Mouse (Mus musculus) mature B cell (primary cell): ENCODE data around the gene Dnajc24.

Experiments used
- in situ Hi-C: fragments of 300-500 bp; cut with MboI; formaldehyde crosslinking; loops from 2 replicates; pipeline ENCODE4 v1.14.3; 2019

Gene Dnajc24

GRCm38 (mm10) chr2:106002835-106003739 lies at the start of gene Dnajc24:
TSS of gene Dnajc24 (minus strand) at chr2:106003549.
- in situ Hi-C loops: no loop called here

- in situ Hi-C loops: no loop called here
These were observed 43.3 kb upstream of the Dnajc24 start for GRCm38 (mm10) chr2:106046686-106047085.

DNA sequence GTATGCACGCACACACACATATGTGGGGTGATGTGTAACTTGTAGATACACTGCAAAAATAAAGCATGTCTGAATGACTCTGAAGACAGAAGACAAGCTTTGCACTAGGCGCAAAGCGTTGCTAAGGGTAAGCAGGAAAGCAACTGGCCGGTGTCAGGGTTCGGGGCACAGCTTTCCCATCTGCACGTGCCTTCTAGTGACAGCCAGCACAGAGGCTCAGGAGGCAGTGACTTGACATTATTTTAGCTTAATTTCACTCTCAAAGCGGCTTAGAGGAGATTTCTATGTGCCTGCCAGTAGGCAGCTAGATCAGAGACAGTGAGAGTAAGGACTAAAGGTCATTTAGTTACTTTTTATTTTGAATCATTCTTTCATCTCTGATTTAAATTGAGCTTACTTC lies 39.1 kb upstream of the Dnajc24 start:
- in situ Hi-C loops: no loop called here

DNA sequence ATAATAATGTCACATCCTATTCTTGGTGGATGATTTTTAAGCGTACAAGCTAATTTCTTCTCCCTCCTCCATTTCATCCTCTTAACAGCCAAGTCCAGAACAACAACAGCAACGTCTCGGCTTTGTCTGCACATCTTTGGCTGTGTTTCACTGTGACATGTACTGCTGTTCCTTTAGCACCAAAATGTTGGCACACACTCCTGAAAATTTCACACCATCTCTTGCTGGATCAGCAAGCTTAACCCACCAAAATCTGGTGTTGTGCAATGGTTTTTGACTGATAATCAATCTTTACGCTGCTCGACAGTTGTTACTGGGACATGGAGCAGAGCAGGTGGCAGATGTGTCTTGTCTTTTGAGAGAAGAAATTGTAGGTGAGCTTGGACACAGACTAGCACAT lies 38.6 kb upstream of the Dnajc24 start:
- in situ Hi-C loops: no loop called here

GRCm38 (mm10) chr2:106038286-106038685 lies 34.9 kb upstream of the Dnajc24 start:
- in situ Hi-C loops: no loop called here

DNA sequence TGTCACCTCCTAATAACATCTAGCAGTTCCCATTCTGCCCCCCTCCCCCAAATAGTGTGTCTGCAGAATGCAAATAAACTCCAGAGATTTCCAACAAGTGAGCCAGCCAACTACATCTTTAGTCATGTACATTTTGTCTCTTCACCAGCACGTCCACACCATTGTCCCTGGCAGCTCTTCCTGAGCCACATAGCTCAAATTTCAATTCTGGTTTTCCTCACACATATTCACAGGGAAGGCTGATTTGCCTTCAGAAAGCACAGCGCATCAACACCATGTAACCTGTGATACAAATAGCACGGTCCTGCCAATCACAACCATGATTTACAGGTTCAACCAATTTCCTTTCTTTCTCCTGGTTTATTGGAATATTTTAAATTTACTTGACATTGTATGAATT lies 21.5 kb upstream of the Dnajc24 start:
- in situ Hi-C loops: no loop called here

GRCm38 (mm10) chr2:106008415-106008814 lies 5.1 kb upstream of the Dnajc24 start:
- in situ Hi-C loops: no loop called here

DNA sequence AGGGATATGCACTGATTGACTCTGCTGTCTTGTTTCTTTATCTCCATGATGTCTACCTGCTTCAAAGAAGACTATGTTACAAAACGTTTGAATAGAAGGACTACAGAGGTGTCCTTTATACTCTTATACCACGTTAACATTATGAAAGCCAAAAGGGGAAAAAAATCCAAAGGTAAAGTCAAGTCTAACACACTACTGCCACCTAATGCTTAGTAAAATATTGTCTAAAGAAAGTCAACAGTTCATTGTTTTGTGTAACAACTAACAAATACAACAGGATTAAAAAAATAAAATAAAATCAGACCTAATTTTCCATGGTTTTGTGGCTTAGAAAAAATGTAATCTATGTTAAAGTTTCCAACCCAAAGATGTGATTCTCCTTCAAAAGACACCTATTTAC lies 15.3 kb downstream of the Dnajc24 start:
- in situ Hi-C loops: no loop called here

DNA sequence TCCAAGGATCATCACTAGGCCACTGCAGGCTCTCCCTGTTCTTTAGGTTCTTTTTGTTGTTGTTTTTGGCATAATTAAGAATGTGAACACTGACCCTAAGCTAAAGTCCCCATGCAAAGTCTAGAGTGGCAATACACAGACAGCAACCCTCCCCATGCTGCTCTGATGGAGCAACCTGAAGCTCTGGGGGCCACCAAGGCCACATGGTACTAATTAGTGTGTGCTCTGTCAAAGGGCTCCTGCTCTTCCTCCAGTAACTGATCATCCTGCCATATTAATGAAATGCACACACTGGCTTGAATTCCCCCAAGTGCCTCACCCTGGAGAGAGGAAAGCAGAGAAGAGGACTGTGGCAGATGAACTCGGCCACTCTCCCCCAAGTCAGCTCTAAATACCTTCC lies 16.2 kb downstream of the Dnajc24 start:
- in situ Hi-C loops: no loop called here

- in situ Hi-C loops: no loop called here
These were observed 18.1 kb downstream of the Dnajc24 start for GRCm38 (mm10) chr2:105985206-105985605.

- in situ Hi-C loops: no loop called here
These were observed 25.3 kb downstream of the Dnajc24 start for GRCm38 (mm10) chr2:105978065-105978464.

GRCm38 (mm10) chr2:105973941-105974340 lies 29.4 kb downstream of the Dnajc24 start:
- in situ Hi-C loops: no loop called here

- in situ Hi-C loops: no loop called here
These were observed 39.9 kb downstream of the Dnajc24 start for GRCm38 (mm10) chr2:105963447-105963846.

- in situ Hi-C loops: no loop called here
These were observed 49.5 kb downstream of the Dnajc24 start for GRCm38 (mm10) chr2:105953862-105954261.

DNA sequence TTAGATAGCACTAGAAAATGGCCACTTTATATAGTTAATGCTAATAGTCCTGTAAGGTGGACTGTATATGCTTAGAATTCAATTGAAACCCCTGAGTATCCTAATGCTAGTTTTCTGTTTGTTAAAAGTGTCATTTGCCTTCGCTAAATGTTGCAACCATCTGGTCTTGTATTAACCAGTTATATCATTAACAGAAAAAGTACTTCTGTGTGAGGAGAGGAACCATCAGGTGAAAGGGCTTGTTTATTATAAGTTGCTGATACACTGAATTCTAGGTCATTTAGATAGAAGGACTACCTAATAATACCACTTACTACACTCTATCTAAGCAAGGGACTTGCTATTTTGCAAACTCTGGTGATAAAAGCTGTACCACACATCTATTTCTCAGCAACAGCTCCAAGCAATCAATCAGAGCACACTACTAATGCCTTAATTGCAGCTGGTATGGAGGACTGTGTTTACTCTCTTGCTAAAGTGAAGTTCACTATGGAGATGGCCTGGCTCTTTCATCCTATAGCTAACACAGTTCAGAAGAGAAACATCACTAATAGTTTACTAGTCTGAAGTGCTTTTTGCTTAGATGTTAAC lies 51.9 kb downstream of the Dnajc24 start:
- in situ Hi-C loops: no loop called here

DNA sequence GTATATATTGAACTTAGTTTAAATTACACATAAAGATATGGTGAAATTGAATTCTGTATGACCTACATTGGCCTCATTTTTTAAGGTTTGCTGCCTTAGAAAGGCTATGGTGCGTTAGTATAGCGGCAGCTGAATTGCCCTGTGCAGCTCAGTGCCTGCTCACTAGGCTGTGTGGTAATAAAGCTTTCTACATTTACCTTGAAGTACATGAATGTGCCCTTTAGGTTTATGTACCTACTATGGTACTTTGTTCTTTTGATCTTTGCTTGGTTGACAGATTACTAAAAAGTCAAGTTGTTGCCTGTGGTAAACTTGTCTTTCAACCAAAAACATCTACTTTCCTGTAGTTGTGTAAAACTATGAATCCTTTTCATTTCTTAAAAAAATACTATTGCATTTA lies 53.2 kb downstream of the Dnajc24 start:
- in situ Hi-C loops: no loop called here

DNA sequence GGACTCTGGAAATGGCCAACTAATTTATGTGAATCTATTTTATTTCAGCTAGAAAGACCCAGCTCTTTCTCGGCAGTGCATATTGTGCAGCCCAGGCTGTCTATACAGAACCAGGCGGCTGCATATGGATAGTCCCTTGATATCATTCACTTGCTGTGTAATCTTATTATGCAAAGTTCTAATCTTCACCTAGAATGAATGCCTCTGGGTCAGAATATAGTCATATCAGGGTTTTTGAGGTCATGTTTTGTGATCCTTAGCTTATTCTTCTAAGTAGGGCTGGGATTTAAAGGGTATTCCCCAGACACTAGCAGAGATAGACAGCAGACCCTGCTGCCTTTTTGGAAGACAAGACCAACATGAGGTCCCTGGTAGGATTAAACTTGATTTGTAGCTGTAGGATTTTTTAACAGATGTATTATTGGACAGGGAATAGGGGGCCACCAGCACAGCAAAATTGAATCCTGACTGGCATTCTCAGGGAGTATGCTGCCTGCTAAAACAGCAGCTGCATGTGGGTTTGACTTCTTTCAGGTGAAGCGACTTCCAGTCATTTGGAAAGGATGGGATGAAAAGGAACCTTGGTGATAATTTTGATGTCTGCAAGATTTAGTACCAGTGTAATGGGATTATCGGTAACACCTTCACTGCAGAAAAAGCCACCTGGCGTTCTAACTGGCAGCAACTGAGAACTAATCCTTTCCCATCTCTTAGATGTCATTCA lies 85.6 kb downstream of the Dnajc24 start:
- in situ Hi-C loops: no loop called here
